Mouse (Mus musculus): Measurements from ENCODE around the gene Nanos3.

DNA sequence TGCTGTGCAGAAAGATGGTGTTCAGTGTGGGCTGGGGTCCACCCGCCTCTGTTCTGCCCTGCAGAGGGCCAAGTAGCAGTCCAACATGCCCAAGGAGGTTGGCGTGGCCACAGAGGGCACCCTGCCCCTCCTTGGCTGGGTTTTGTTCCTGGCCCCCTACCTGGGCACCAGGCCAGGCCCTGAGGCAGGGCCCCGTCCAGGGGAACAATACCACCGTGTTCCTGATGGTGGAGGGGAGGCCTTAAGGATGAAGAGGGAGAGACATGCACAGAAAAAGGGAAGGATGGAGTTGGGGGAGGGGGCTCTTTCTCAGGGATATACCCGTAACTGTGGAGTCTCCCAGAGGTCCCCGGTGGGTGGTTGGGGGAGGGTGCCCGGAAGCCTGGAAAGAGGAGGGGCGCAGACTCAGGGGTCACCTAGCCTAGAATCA, 15.1 kb upstream of the Nanos3 start:
- no peak for TF ChIP-seq CTCF (IDR thresholded peaks at IDR 0.05; ENCODE audit: insufficient read depth, low read length)
- no peak for TF ChIP-seq POLR2A (IDR thresholded peaks at IDR 0.05; ENCODE audit: borderline replicate concordance, extremely low read depth, low read depth, low read length)

Measured in lung, adult 2 months (tissue).